Mouse (Mus musculus) kidney, postnatal 14 days (tissue): ENCODE measurements at regions not wholly inside any gene's neighbourhood (a gene's known extent, or its start where the extent isn't known, plus 50 kb on each side); places are given as distances from the start of the nearest gene placed in this dataset.
"Not testable (repeated sequence)": the region's sequence is repeated elsewhere in the genome, so short reads cannot be mapped to it uniquely, and the experiment has no call there.

Experiments
- DNase-seq: peaks from one replicate; pipeline ENCODE4 v3.0.0; 2022; ENCODE audit warnings: mixed read lengths

DNA sequence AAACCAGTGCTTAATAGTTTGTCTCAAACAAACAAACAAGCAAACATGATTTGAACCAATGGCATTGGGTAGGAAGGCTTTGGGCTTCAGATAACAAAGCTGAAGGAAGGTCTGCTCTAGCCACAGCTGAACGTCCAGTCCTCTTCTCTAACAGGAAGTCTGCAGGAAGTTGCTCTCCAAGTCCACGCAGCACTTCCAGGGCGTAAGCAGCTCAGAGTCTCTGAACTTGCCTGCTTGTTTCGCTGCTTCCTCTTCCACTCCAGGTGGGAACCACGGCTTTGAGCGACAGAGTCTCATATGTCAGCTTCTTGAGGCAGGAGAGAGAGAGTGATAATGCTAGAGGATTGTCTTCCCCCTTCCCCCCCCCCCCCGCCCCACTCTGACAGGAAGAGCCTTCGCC lies 123.6 kb downstream of the Tnfrsf21 start:
- no peak for DNase-seq

GRCm38 (mm10) chr17:43141740-43142139 lies 125.4 kb downstream of the Tnfrsf21 start:
- no peak for DNase-seq

DNA sequence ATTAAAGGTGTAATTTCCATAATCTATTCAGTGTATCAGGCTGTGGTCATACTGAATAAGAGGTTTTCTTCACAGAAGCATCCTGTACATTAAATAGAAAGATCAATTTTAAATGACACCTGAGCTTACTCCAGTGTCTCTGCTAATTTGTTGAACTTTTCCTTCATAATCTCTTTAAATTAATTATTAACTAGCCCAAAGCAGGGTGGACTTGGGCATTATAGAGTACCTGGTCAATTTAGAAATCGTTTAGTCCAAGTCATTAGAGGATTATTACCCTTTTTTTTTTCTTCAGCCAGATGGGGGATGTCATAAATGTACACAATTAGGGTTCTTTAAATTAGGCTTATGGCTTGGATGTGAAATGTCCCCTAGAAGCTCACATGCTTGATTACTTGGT lies 124.4 kb upstream of the Adgrf1 start:
- no peak for DNase-seq

DNA sequence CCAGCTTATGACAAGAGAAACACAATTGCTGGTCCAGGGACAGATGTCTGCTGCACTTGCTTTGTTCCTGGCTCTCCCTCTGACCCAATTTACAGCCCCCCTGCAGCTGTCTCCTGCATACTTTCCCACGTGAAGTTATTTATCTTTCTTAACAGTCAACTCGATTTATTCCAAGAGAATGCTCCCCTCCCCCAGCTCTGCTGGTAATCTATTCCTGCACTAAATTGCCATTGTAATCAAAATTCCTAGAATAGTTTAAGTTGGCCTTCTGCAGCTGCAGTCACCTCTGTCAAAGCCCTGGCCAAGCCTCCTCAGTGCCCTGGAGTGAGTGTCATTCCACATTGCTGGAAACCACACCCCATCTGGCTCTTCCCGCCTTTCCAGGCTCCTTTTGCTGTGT lies 122.2 kb upstream of the Adgrf1 start:
- peak; percentile 49 for DNase-seq

DNA sequence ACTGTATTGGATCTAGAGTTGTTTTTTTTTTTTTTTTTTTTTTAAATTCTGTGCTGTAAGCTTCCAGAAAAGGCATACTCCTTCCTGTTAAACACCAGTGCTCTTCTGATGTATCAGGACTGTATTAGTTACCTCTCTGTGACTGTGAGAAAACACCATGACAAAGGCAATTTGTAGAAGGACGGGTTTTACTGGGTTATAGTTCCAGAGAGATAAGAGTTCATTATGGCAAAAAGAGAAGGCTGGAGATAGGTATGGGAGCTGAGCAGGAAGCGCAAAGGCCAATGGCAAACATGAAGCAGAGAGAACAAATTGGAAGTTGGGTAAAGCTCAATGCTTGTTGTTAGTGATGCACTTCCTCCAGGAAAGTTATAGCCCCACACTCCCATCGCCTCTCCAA lies 117.5 kb upstream of the Adgrf1 start:
- no peak for DNase-seq

DNA sequence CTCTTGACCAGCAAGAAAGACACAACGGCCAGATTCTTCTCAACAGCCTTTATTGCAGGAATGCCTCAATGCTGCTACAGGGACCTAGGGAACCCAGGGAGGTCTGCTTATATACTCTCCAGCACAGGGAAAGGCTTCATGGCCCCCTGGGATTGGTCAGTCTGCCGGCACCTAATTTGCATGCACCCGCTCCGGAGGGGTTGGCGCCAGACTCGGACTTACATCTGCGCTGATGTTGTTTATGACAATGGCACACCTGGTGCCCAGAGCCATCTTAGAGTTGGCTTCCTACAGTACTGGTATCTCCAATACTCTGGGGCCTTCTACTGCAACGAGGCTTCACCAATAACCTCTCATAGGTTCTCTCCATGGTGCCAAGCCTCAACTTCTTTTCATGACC lies 114.9 kb upstream of the Adgrf1 start:
- DNase-seq = not testable (repeated sequence)

GRCm38 (mm10) chr17:43156116-43156515 lies 114.0 kb upstream of the Adgrf1 start:
- DNase-seq = no peak

DNA sequence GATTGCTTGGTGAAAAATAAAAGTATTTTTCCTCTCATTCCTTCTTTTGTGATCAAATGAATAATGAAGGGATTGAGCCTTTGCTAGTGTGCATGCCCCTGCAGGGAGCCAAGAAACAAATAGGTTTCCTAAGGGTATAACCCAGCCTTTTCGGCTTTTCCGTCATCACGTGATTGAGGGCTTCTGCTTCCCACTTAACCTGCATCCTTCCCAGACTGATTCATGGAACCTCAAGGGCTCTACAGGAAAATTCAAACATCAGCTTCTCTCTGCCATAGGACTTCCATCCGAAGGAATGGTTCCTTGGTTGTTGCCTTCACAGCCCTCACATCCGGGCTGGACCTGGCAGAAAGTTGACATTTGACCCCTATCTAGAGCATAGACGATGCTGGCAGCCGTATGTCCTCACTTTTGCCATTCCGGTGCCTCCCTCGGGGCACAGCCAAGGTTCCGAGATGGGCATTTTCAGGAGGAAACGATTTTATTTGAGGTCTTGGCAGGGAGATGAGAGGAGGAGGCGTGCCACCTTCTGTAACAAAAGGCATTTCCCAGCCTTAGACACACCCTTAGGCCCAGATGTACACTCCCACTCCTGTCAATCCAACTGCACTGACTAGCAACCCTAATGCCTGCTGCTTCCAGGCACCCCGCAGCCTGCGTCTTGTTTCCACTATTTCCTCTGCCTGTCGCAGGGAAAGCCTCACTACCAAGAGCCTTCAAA lies 112.2 kb upstream of the Adgrf1 start:
- peak; percentile 33 for DNase-seq

- DNase-seq = no peak
Measured at GRCm38 (mm10) chr17:43158741-43159140, 111.4 kb upstream of the Adgrf1 start.

GRCm38 (mm10) chr17:43161306-43161705 lies 108.8 kb upstream of the Adgrf1 start:
- DNase-seq = peak; percentile 20

GRCm38 (mm10) chr17:43163126-43163525 lies 107.0 kb upstream of the Adgrf1 start:
- DNase-seq = no peak

GRCm38 (mm10) chr17:43166091-43166490 lies 104.0 kb upstream of the Adgrf1 start:
- peak; percentile 56 for DNase-seq

- DNase-seq = no peak
Measured at GRCm38 (mm10) chr17:43169435-43169834, 100.7 kb upstream of the Adgrf1 start.

GRCm38 (mm10) chr17:43172657-43173165 lies 97.4 kb upstream of the Adgrf1 start:
- peak; percentile 43 for DNase-seq

GRCm38 (mm10) chr17:43174860-43175259 lies 95.3 kb upstream of the Adgrf1 start:
- no peak for DNase-seq

GRCm38 (mm10) chr17:43177244-43177643 lies 92.9 kb upstream of the Adgrf1 start:
- DNase-seq = no peak

GRCm38 (mm10) chr17:43190016-43190415 lies 80.1 kb upstream of the Adgrf1 start:
- DNase-seq = no peak

DNA sequence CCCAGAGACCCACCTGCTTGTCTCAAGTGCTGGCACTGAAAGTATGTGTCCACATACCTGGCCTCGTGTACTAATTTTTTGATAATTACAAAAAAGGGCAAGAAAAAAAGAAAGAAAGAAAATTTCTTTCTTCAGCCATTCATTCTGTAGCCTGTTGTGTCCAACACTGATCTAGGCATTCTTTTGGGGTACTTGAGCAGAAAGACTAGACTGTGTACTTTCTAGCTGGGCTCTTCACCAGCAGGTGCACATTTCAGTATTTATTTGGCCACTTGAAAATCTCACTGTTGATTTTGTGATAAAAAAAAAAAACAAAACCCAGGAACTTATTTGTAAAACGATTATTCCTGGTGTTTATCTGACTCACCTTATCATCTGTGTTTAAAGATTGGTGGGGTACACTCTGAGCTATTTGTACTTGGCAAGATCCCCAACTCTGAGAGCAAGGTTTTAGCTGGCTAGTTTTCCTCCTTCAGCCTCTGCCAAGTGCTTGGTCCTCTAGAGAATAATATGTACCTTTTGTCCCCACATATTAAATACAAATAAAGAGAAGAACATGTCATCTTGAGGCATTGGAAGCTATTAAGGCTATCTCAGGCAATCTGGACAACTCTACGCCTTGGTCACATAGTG lies 79.2 kb upstream of the Adgrf1 start:
- no peak for DNase-seq

DNA sequence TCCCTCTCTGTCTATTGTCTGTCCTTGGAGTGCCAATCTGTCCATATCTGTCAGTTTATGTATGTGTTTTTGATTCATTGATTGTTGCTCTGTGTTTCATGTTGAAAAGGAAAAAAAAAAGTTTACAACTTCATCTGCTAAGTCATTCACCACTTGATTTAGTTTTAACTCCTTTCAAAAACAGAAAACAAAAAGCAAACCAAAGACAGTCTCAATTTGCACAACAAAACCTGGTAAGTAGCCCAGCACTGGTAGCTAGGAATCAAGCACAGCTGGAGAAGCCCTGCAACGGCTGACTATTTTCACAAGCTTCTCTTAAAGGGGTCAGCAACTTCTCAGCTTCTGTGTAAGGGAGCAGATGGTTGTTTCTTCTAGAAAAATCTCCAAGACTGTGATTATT lies 72.9 kb upstream of the Adgrf1 start:
- no peak for DNase-seq

- DNase-seq = no peak
Measured at GRCm38 (mm10) chr17:43200832-43201231, 69.3 kb upstream of the Adgrf1 start.

DNA sequence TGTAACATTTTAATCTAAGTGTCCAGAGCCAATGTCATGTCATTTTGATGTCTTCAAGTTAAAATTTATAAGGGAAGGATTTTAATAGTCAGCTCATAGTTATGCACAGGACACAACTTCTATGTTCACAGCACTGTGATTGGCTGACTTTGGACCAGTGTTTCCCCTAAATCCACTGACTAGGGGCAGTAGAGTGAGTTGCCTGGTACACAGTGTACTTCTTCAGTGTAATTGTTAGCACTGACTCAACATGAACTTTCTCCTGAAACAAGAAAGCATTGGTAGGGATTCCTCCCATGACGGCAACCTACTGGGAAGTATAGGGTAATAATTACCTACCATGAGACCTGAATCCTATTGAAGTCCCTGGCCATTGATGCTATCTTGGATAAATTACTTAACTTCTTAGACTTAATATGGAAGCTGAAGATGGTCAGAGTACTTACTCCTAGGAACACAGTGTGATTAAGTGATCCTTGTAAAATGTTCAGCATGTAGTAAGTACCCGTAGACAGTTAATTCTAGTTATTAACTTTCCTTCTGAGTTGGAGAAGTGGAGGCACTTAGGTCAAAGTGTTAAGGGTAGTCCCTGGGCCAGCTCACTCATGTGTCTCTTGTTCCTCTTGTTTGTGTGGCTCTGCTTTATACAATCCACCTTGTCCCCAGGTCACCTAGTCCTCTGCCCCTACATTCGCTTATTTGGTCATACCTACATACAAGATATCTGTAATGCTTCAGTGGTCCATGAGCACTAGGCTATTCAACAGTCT lies 63.2 kb upstream of the Adgrf1 start:
- DNase-seq = peak; percentile 60

- no peak for DNase-seq
Measured at GRCm38 (mm10) chr17:43209727-43210126, 60.4 kb upstream of the Adgrf1 start.

- DNase-seq = no peak
Measured at GRCm38 (mm10) chr17:43214038-43214437, 56.1 kb upstream of the Adgrf1 start.

DNA sequence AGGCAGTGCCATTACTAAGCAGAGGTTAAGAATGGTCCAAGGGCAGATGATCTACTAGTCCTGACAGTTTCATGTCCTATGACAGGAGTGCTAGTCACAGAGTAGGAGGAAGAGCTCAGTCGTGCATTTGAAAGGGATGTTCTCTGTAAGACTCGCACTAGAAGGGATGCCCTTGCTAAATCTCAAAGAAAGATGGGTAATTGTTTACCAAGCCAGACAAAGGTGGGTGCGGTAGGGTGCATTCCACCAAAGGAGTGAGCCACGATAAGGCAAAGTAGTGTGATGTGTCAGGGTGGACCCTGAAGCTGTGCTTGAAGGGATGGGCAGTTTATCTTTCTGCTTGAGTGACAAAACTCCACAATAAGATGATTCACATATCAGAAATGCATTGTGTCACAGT lies 50.5 kb upstream of the Adgrf1 start:
- DNase-seq = no peak
